Mouse (Mus musculus): ENCODE data around the gene Ccdc170.
A peak's percentile ranks its signal among the peaks of the same experiment; 100 is the strongest.

DNA sequence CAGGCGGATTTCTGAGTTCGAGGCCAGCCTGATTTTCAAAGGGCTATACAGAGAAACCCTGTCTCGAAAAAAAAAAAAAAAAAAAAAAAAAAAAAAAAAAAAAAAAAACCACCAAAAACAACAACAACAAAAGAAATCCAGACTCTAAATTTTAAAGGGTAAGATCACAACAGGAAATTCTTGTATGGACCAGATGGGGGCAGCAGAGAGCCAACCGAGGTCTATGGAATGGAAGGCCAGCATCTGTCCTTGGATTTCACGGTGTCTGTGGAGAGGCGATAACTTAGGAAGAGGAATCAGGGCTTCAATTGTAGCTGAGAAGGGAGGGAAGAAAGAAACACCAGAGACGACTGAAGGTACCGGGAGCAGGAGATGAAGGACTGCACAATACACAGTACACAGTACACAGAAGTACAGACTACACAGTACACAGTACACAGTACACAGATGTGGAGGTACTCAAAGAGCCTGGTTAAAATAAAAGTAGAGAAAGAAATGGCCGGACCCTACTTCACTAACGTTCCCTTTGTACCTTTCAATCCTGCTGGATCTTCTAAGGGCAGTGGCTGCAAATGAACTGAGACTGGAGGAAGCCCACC lies 116.0 kb downstream of the Ccdc170 start:
- TF ChIP-seq CTCF (IDR thresholded peaks at IDR 0.05; ENCODE audit: borderline replicate concordance, insufficient read depth, low read length) (peak; percentile 22; the same call in 1 of the 2 replicates), POLR2A (IDR thresholded peaks at IDR 0.05; ENCODE audit: low read depth, low read length) (no peak)
